Mouse (Mus musculus): ENCODE results near the gene Gm11568.
"Not testable (repeated sequence)": the region's sequence is repeated elsewhere in the genome, so short reads cannot be mapped to it uniquely, and the experiment has no call there.

Gene Gm11568

DNA sequence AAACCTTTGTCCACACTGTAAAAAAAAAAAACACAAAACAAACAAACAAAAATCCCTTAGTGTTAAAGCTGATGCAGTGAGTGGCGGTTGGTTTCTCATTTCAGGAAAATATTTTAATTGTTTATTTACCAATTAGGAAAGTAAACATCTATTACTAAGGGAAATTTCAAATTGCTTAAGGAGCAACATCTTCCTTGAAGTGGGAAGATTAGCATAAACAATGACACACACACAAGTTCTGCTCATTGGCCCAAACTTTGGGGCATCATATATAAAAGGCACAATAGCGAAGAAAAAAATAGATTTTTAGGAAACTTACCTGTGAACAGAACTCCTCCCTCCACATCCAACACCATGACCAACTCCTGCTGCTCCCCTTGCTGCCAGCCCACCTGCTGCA, at the start of gene Gm11568:
Gene Gm11568 (plus strand): TSS at position 301 of the 400 bp plus-strand sequence.
- DNase-seq (ENCODE audit: low spot score), result no peak

DNA sequence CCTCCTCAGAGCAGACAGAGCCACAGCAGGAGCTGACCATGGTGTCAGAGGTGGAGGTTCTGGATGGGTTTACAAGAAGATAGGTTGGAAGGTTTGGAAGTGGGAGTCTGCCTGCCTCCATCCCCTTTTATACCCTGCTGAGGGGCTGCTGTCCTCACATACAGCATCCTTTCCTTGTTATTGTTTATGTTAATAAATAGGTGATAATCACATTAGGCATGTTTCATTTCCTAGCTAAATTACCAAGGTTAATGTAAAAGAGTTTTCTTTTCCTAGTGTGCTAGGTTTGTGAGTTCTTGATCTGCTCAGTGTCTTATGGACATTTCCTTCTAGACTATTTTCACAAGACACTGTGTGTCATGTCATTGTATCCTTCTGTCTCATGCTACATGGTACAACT, 47.9 kb upstream of the Gm11568 start, which contains the start of gene Krtap4-13:
Gene Krtap4-13 (minus strand): TSS at position 101 of the 400 bp plus-strand sequence.
- DNase-seq (ENCODE audit: low spot score), result not testable (repeated sequence)

DNA sequence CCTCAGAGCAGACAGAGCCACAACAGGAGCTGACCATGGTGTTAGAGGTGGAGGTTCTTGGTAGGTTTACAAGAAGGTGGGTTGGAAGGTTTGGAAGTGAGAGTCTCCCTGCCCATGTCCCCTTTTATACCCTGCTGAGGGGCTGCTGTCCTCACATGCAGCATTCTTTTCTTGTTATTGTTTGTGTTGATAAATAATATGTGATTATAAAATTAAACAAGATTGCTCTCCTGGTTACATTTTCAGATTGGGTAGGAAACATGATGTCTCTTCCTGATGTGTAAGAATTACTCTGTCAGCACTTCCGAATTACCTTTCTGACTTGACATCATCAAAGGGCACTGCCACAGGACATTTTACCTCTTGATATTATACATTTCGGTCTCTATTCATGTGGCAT, 42.2 kb upstream of the Gm11568 start, which contains the start of gene Gm11564:
Gene Gm11564 (minus strand): TSS at position 101 of the 400 bp plus-strand sequence.
- DNase-seq (ENCODE audit: low spot score), result not testable (repeated sequence)

DNA sequence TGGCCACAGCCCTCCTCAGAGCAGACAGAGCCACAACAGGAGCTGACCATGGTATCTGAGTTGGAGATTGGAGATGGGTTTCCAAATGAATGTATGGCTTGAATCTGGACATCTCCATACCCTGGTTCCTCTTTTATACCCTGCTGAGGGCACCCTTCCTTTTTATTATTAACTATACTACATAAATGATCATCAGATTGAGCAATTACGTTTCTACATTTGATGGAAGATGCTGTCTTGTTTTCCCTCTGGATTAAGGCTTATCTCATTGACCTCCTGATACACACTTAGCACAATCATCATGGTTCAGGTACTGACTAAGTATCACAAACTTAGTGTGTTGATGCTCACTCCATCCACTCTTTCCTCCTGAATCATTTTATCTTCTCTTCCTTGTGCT, 19.8 kb upstream of the Gm11568 start, which contains the start of gene 2300003K06Rik:
Gene 2300003K06Rik (minus strand): TSS at position 101 of the 400 bp plus-strand sequence.
- DNase-seq (ENCODE audit: low spot score), result no peak

DNA sequence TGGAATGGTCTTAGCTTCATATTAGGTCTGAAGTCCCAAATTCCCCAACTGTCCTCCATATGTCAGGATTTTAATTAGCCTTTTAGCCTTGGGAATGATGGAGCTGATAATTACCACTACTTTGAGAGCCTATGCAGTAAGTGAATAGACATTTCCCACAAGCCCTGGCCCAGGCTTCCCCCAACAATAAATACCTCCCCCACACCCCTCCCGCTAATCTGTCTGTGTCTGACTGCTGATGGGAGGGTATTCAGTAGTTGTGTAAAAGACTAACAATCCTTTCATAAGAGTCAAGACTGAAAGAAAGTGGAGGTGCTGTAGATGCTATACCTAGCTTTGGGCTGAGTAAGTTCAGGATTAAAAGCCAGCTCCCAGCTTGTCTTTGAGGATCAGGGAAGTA, 15.5 kb upstream of the Gm11568 start:
- DNase-seq (ENCODE audit: low spot score), result no peak

DNA sequence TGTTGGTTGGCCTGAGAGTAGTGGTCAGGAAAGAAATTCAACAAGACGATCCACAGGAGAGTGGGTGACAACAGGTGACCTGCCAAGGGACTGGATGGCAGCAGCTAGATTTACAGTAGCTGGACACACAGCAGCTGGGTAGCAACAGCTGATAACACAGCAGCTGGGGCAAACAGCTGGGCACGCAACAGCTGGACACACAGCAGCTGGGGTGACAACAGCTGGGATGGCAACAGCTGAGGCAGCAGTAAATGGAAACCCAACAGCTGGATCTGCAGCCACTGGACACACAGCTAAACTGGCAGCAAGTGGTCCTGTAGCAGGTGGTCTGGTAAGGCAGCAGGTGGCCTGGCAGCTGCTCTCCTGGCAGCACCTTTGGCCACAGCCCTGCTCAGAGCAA, 11.0 kb upstream of the Gm11568 start:
- DNase-seq (ENCODE audit: low spot score), result no peak

DNA sequence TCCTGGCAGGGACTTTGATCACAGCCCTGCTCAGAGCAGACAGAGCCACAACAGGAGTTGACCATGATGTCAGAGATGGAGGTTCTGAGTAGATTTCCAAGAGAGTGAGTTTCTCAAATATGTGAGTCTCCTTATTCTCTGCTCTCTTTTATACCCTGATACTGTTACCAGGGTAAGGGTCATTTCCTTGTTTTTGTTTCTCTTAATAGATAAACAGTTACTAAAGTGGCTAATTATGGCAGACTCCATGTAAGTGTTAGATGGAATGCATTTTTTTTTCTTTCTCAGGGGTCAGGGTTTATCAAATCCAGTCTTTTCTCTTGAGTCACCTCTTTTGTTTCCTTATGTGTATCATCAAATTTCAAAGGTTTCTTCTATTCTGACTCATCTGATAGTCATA, 6.2 kb upstream of the Gm11568 start, which contains the start of gene Krtap4-16:
Gene Krtap4-16 (minus strand): TSS at position 101 of the 400 bp plus-strand sequence.
- DNase-seq (ENCODE audit: low spot score), result no peak

DNA sequence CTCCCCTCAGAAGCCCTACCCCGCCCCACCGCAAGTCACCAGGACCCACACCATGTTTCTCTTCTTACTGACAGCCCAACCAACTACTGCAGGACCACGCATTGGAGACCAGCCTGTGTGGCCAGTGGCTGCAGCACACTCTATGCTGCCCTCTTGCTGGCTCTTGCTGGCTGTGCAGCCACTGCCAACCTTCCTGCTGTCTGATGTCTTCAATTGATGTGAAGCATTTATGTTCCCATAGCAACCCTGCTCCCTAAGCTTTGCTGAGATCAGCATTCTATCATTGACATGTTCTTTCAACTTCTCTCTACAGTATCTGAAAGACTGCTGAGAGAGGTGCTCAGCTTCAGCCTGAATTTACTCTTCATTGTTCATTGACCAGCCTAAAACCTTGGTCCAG, 3.6 kb upstream of the Gm11568 start:
- peak; percentile 52 for DNase-seq (ENCODE audit: low spot score)

DNA sequence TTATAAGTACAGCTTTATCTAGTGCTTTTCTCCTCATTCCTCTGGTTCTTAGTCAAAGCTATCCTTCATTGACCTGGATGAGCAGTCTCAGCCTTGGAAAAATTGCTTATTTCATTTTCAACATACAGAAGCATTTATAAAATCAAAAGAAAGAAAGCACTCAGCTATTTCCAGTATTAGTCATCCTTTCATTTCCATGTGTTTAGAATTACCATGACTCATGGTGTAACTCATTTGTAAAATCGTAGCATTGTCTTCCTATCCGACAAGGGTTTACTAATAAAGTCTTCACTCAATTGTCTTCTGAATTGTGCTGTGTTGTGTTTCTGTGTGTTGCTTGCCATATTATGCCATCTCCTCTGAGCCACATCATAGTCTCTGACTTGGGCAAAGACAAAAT, 1.0 kb downstream of the Gm11568 start:
- DNase-seq (ENCODE audit: low spot score), result no peak

DNA sequence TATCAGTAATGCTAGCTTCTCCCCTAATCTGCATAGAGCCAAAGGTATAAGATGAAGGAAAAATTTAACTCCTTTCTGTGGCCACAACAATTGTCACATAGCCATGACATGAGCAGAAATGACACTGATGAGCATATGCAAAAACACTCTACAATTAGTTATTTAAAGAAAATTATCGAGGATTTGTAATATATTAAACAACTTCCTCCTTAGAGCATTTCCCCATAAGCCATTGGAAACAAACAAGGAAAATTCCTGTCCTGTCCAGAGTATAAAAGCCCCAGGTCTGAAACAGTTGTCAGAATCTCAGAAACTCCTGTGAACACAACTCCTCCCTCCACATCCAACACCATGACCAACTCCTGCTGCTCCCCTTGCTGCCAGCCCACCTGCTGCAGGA, 6.5 kb downstream of the Gm11568 start, which contains the start of gene Gm11559:
Gene Gm11559 (plus strand): TSS at position 301 of the 400 bp plus-strand sequence.
- DNase-seq (ENCODE audit: low spot score), result not testable (repeated sequence)

DNA sequence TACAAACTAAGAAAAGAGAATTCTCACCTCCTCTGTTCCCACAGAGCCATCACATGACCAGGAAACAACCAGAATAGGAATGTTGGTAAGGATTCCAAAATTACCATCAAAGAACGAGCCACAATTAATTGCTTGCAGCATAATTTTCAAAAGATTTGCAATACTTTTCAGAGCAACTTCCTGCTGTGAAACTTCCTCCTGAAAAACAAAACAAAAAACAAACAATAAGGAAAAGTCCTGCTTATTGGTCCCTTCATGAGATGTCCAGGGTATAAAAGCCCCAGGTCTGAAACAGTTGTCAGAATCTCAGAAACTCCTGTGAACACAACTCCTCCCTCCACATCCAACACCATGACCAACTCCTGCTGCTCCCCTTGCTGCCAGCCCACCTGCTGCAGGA, 15.4 kb downstream of the Gm11568 start, which contains the start of gene Krtap9-1:
Gene Krtap9-1 (plus strand): TSS at position 301 of the 400 bp plus-strand sequence.
- DNase-seq (ENCODE audit: low spot score), result not testable (repeated sequence)

DNA sequence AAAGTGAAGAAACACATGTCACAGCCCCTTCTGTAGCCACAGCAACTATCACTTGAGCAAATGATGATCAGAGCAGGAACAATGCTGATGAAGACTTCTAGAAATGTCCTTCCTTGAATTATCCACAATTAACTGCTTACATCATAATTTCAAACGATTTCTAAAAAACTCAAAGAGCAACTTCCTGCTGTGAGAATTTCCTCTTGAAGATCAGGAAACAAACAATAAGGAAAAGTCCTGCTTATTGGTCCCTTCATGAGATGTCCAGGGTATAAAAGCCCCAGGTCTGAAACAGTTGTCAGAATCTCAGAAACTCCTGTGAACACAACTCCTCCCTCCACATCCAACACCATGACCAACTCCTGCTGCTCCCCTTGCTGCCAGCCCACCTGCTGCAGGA, 21.2 kb downstream of the Gm11568 start, which contains the start of gene Gm11567:
Gene Gm11567 (plus strand): TSS at position 301 of the 400 bp plus-strand sequence.
- not testable (repeated sequence) for DNase-seq (ENCODE audit: low spot score)

DNA sequence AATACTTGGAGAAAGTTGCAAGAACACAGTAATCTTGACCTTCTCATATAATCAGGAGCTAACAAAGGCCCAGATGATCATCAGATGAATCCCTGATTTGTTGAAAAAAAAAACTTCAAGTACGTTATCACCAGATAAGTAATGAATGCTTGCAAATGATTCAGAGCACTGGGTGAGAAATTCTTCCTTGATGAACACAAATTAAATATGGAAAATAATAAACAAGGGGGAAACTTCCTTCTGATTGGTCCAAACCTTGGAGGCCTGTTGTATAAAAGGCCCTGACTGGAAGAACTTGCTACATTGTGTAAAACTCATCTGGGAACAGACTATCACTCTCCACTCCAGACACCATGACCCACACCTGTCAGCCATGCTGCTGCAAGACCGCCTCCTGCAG, 49.9 kb downstream of the Gm11568 start, which contains the start of gene Krtap31-1:
Gene Krtap31-1 (plus strand): TSS at position 301 of the 400 bp plus-strand sequence.
- no peak for DNase-seq (ENCODE audit: low spot score)
